Mouse (Mus musculus): ENCODE results near the gene S100a1. TPM values are rescaled to one million over a fixed set of nuclear protein-coding genes. Genes with fewer than 3 reads are reported as not detected.

Gene S100a1
- polyA plus RNA-seq (2015; fragmentation: Nextera tagmentation; extraction: Ambion mirVana) = 8.4 and 9.5 TPM in 2 replicates

- Histone ChIP-seq H3K36me3 (no peaks in the 10 kb centered on the region), H3K4me2 (peak within 1 kb of the TSS; percentile 59), H3K27ac (no peak within 1 kb of the TSS), H3K27me3 (peaks cover 48% of the 10 kb centered on the region), H3K9ac (peak within 1 kb of the TSS; percentile 43), H3K4me3 (peak within 1 kb of the TSS; percentile 34), H3K4me1 (replicated peaks) (peaks cover 20% of the 10 kb centered on the region), H3K9me3 (no peaks in the 10 kb centered on the region)
- ATAC-seq (ENCODE audit: low FRiP score) = no peak
- 4% methylated on average over 25 of the region's 25 CpGs for WGBS
Observed at GRCm38 (mm10) chr3:90513796-90514590, at the start of gene S100a1, which contains the start of gene S100a13. TSS of gene S100a1 (minus strand) at chr3:90514392. TSS of gene S100a13 (plus strand) at chr3:90514435.

DNA sequence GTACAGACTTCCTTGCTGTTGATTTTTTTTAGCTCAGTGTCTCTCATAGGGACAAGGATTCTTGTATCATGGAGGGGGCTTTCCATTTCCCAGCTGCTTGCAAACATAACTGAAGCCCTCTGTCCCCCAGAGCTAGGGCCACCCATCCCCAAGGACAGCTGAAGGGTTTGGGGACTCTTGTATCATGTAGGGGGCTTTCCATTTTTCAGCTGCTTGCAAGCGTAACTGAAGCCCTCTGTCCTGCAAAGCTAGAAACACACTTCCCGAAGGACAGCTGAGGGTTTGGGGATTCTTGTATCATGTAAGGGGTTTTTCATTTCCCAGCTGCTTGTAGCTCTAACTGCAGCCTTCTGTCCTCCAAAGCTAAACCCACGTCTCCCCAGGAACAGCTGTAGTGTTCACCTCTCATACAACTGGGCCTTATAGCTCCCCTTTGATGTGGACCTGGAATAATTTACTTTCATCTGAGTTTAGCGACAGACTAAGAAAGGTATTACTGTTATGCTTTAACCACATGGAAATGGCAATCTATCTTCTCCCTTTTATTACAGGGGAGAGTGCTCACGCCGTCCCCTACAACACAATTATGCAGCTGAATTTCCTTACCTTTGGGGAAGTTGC lies 45.9 kb upstream of the S100a1 start, which contains the start of gene S100a3:
TSS of gene S100a3 (plus strand) at position 571 of the 621 bp plus-strand sequence.
- Histone ChIP-seq H3K4me1 (replicated peaks) (no peaks in the 10 kb centered on the region), H3K9me3 (no peaks in the 10 kb centered on the region), H3K9ac (no peak within 1 kb of the TSS), H3K4me3 (no peak within 1 kb of the TSS), H3K4me2 (no peak within 1 kb of the TSS), H3K27me3 (0 out of 2 replicates have a peak, but pooled peaks cover 2% of the 10 kb centered on the region), H3K27ac (no peak within 1 kb of the TSS), H3K36me3 (no peaks in the 10 kb centered on the region)
- WGBS = 86% methylated on average over 6 of the region's 6 CpGs
- ATAC-seq (ENCODE audit: low FRiP score) = no peak

GRCm38 (mm10) chr3:90555954-90556353 lies 41.8 kb upstream of the S100a1 start:
- Histone ChIP-seq H3K36me3 (no peaks in the 10 kb centered on the region), H3K27ac (no peak overlapping the region), H3K4me2 (no peak overlapping the region), H3K4me3 (no peak overlapping the region), H3K27me3 (no peaks in the 10 kb centered on the region), H3K4me1 (replicated peaks) (no peaks in the 10 kb centered on the region), H3K9ac (no peak overlapping the region), H3K9me3 (no peaks in the 10 kb centered on the region)
- ATAC-seq (ENCODE audit: low FRiP score) = peak; percentile 78
- 39% methylated on average over 5 of the region's 5 CpGs for WGBS

DNA sequence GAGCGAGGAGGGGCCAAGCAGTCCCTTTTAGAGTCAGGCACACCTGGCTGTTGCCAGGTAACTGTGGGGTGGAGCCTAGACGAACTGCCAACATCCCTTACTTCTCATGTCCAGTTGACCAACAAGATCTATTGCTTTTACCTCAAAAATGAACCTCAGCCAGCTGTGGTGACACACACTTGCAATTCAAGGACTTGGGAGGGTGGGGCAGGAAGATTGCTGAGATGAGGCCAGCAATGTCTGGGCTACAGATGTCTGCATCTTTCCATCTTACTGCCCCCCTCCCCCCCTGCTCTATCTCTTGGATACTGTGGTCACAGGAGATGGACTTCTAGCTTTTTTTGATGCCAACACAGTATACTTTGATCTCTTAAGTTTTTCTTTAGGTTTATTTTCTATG lies 38.0 kb upstream of the S100a1 start:
- no peaks in the 10 kb centered on the region for H3K4me1 ChIP-seq (replicated peaks)
- no peaks in the 10 kb centered on the region for H3K36me3 ChIP-seq
- H3K9me3 ChIP-seq = no peaks in the 10 kb centered on the region
- H3K4me3 ChIP-seq = no peak overlapping the region
- no peak overlapping the region for H3K9ac ChIP-seq
- no peaks in the 10 kb centered on the region for H3K27me3 ChIP-seq
- no peak for ATAC-seq (ENCODE audit: low FRiP score)
- no peak overlapping the region for H3K4me2 ChIP-seq
- no peak overlapping the region for H3K27ac ChIP-seq
- 79% methylated on average over 2 of the region's 2 CpGs for WGBS

GRCm38 (mm10) chr3:90550421-90550790 lies 36.2 kb upstream of the S100a1 start:
- H3K36me3 ChIP-seq = no peaks in the 10 kb centered on the region
- no peaks in the 10 kb centered on the region for H3K4me1 ChIP-seq (replicated peaks)
- H3K4me2 ChIP-seq = no peak overlapping the region
- no peak overlapping the region for H3K9ac ChIP-seq
- no peaks in the 10 kb centered on the region for H3K9me3 ChIP-seq
- ATAC-seq (ENCODE audit: low FRiP score) = no peak
- no peak overlapping the region for H3K27ac ChIP-seq
- no peaks in the 10 kb centered on the region for H3K27me3 ChIP-seq
- 97% methylated on average over 2 of the region's 2 CpGs for WGBS
- no peak overlapping the region for H3K4me3 ChIP-seq

GRCm38 (mm10) chr3:90549676-90550420 lies 35.7 kb upstream of the S100a1 start:
- Histone ChIP-seq H3K4me1 (replicated peaks) (no peaks in the 10 kb centered on the region), H3K4me2 (no peak overlapping the region), H3K27me3 (no peaks in the 10 kb centered on the region), H3K27ac (no peak overlapping the region), H3K9ac (no peak overlapping the region), H3K36me3 (no peaks in the 10 kb centered on the region), H3K4me3 (no peak overlapping the region), H3K9me3 (no peaks in the 10 kb centered on the region)
- ATAC-seq (ENCODE audit: low FRiP score) = no peak
- WGBS = 65% methylated on average over 5 of the region's 5 CpGs

- Histone ChIP-seq H3K27ac (0 out of 2 replicates have a peak overlapping the region, but pooled peaks have one; percentile 1), H3K4me1 (replicated peaks) (peaks cover 18% of the 10 kb centered on the region), H3K9me3 (no peaks in the 10 kb centered on the region), H3K27me3 (peaks cover 7% of the 10 kb centered on the region; the same call in 1 of the 2 replicates), H3K36me3 (no peaks in the 10 kb centered on the region), H3K4me2 (peak overlapping the region; percentile 10; the same call in 1 of the 2 replicates), H3K4me3 (no peak overlapping the region), H3K9ac (no peak overlapping the region)
- ATAC-seq (ENCODE audit: low FRiP score) = peak; percentile 74; the same call in 1 of the 2 replicates
- 25% methylated on average over 4 of the region's 4 CpGs for WGBS
Observed at GRCm38 (mm10) chr3:90540904-90541303, 26.7 kb upstream of the S100a1 start.

DNA sequence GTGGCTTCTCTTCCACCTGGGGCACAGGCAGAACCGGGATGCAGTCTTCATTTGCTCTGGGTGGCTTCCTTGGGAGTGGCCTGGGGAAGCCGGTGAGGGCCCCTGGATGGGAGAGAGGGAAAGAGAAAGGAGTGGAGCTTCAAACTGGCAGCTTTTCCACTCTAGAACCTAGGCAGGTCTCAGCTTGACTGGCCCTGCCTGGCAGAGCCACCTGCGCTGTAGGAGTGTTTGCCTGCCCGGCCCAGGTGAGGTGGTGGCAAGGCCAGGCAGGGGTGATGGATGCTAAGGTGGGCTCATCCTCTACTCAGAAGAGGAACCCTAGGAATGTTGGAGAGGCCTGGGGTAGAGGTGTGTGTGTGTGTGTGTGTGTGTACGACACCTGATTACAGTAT lies 23.7 kb upstream of the S100a1 start:
- WGBS = 81% methylated on average over 5 of the region's 5 CpGs

GRCm38 (mm10) chr3:90537141-90537904 lies 23.1 kb upstream of the S100a1 start, which contains the start of gene S100a16:
TSS of gene S100a16 (plus strand) at chr3:90537254.
- H3K9me3 ChIP-seq = no peaks in the 10 kb centered on the region
- H3K4me1 ChIP-seq (replicated peaks) = peaks cover 14% of the 10 kb centered on the region
- H3K9ac ChIP-seq = no peak within 1 kb of the TSS
- H3K36me3 ChIP-seq = no peaks in the 10 kb centered on the region
- H3K4me3 ChIP-seq = no peak within 1 kb of the TSS
- peaks cover 7% of the 10 kb centered on the region; the same call in 1 of the 2 replicates for H3K27me3 ChIP-seq
- WGBS = 41% methylated on average over 10 of the region's 10 CpGs
- H3K27ac ChIP-seq = no peak within 1 kb of the TSS
- H3K4me2 ChIP-seq = no peak within 1 kb of the TSS
- ATAC-seq (ENCODE audit: low FRiP score) = no peak

More for the DNA sequence above, 23.7 kb upstream of the S100a1 start:
- ATAC-seq (ENCODE audit: low FRiP score) = no peak
- H3K27ac ChIP-seq = no peak overlapping the region
- H3K27me3 ChIP-seq = peaks cover 7% of the 10 kb centered on the region; the same call in 1 of the 2 replicates
- no peak overlapping the region for H3K4me2 ChIP-seq
- peaks cover 18% of the 10 kb centered on the region for H3K4me1 ChIP-seq (replicated peaks)
- no peak overlapping the region for H3K9ac ChIP-seq
- no peaks in the 10 kb centered on the region for H3K36me3 ChIP-seq
- no peaks in the 10 kb centered on the region for H3K9me3 ChIP-seq
- no peak overlapping the region for H3K4me3 ChIP-seq

DNA sequence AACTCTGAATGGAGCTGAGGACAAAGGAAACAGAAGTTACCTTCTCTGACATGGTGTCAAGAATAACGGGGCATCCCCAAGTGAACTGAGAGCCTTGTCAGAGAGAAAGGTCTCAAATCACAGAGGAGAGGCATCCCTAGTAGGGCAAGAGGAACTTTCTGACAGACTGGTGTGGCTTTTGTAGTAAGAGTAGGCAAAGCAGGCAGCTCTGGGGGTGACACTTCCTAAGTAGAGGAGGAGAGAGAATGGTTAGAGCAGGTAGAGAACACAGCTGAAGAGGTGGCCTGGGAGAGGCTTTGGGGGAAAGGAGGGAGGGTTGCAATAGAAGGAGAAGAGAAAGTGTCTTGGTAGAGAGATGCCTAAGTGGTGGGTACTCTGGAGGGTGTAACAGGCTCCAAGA lies 21.3 kb upstream of the S100a1 start:
- Histone ChIP-seq H3K4me3 (no peak overlapping the region), H3K4me1 (replicated peaks) (no peaks in the 10 kb centered on the region), H3K9me3 (no peaks in the 10 kb centered on the region), H3K36me3 (no peaks in the 10 kb centered on the region), H3K9ac (no peak overlapping the region), H3K4me2 (no peak overlapping the region), H3K27me3 (peaks cover 7% of the 10 kb centered on the region; the same call in 1 of the 2 replicates), H3K27ac (no peak overlapping the region)
- 71% methylated on average over 1 of the region's 1 CpGs for WGBS
- no peak for ATAC-seq (ENCODE audit: low FRiP score)

- H3K4me3 ChIP-seq = no peak overlapping the region
- no peak overlapping the region for H3K27ac ChIP-seq
- H3K9ac ChIP-seq = no peak overlapping the region
- H3K4me1 ChIP-seq (replicated peaks) = no peaks in the 10 kb centered on the region
- H3K4me2 ChIP-seq = no peak overlapping the region
- no peaks in the 10 kb centered on the region for H3K9me3 ChIP-seq
- no peaks in the 10 kb centered on the region for H3K27me3 ChIP-seq
- no peaks in the 10 kb centered on the region for H3K36me3 ChIP-seq
- no peak for ATAC-seq (ENCODE audit: low FRiP score)
- WGBS = 76% methylated on average over 5 of the region's 5 CpGs
Observed at GRCm38 (mm10) chr3:90531713-90532112, 17.5 kb upstream of the S100a1 start.

Data from hindbrain, embryonic 13.5 days (tissue).